Mouse (Mus musculus) megakaryocyte-erythroid progenitor cell, adult 5-6 weeks (primary cell): ENCODE results near the gene Kcnmb1. TPM values are rescaled to one million over a fixed set of nuclear protein-coding genes. Genes with fewer than 3 reads are reported as not detected.

Source experiments
- ATAC-seq: replicated peaks from 2 replicates; pipeline ENCODE4 v1.8.0; 2016; ENCODE audit warnings: mild to moderate bottlenecking, inconsistent platforms; ENCODE audit not compliant: severe bottlenecking, poor library complexity, low FRiP score, low TSS enrichment
- total RNA-seq, 2 experiments: library from RNA; stranded (forward) in 1 of 2; stranded (reverse) in 1 of 2; fragments of 200-1000, 215-1000 nt in 1 of 2; fragments of >200 nt in 1 of 2; fragmentation: Nextera tagmentation in 1 of 2; gene quantifications; 2 replicates each; pipeline ENCODE4 v1.2.3; 2014 to 2017

The Kcnmb1 gene
- total RNA-seq, 2 experiments from 2014 or later, result not detected

- no peak for ATAC-seq
These were observed 19.2 kb upstream of the Kcnmb1 start for GRCm38 (mm10) chr11:33943565-33943964.

GRCm38 (mm10) chr11:33944067-33944785 lies 18.6 kb upstream of the Kcnmb1 start:
- no peak for ATAC-seq

GRCm38 (mm10) chr11:33944786-33945328 lies 18.0 kb upstream of the Kcnmb1 start:
- ATAC-seq, result peak; percentile 79

GRCm38 (mm10) chr11:33946501-33946900 lies 16.3 kb upstream of the Kcnmb1 start:
- no peak for ATAC-seq

GRCm38 (mm10) chr11:33951155-33951554 lies 11.7 kb upstream of the Kcnmb1 start:
- no peak for ATAC-seq

GRCm38 (mm10) chr11:33951684-33952625 lies 10.9 kb upstream of the Kcnmb1 start:
- ATAC-seq, result no peak

GRCm38 (mm10) chr11:33955982-33956381 lies 6.8 kb upstream of the Kcnmb1 start:
- no peak for ATAC-seq

GRCm38 (mm10) chr11:33956623-33957022 lies 6.2 kb upstream of the Kcnmb1 start:
- ATAC-seq, result no peak

- no peak for ATAC-seq
These were observed 5.2 kb upstream of the Kcnmb1 start for GRCm38 (mm10) chr11:33957595-33957994.

- ATAC-seq, result peak; percentile 68; the same call in 1 of the 2 replicates
These were observed 4.1 kb upstream of the Kcnmb1 start for GRCm38 (mm10) chr11:33958713-33959112.

GRCm38 (mm10) chr11:33962178-33962577 lies 635 bp upstream of the Kcnmb1 start:
- no peak for ATAC-seq

GRCm38 (mm10) chr11:33965380-33965779 lies 2.6 kb downstream of the Kcnmb1 start:
- ATAC-seq, result peak; percentile 65

GRCm38 (mm10) chr11:33967708-33968107 lies 4.9 kb downstream of the Kcnmb1 start:
- peak; percentile 28; the same call in 1 of the 2 replicates for ATAC-seq

GRCm38 (mm10) chr11:33969199-33969598 lies 6.4 kb downstream of the Kcnmb1 start:
- ATAC-seq, result no peak

- ATAC-seq, result no peak
These were observed 9.3 kb downstream of the Kcnmb1 start for GRCm38 (mm10) chr11:33972114-33972513.

GRCm38 (mm10) chr11:33974341-33975040 lies 11.7 kb downstream of the Kcnmb1 start:
- ATAC-seq, result no peak

GRCm38 (mm10) chr11:33975121-33975520 lies 12.3 kb downstream of the Kcnmb1 start:
- no peak for ATAC-seq

- ATAC-seq, result no peak
These were observed 17.3 kb downstream of the Kcnmb1 start for GRCm38 (mm10) chr11:33980146-33980545.

- ATAC-seq, result 0 out of 2 replicates have a peak, but pooled peaks have one; percentile 44
These were observed 23.7 kb downstream of the Kcnmb1 start for GRCm38 (mm10) chr11:33986525-33986924.
